Mouse (Mus musculus) left cerebral cortex, adult 2 months (tissue): ENCODE data around the gene Tas2r117. TPM values are rescaled to one million over a fixed set of nuclear protein-coding genes. Genes with fewer than 3 reads are reported as not detected.

Experiments
- DNase-seq, 2 experiments: peaks; one replicate each; pipeline ENCODE4 v3.0.0; 2021 to 2022; ENCODE audit warnings: low spot score in 2 of 2, mixed read lengths in 1 of 2; ENCODE audit errors: extremely low spot score in 1 of 2
- H3K27ac ChIP-seq: fragments of 200-600 bp; 2 replicates; pipeline ENCODE4 v1.8.1; 2022
- H3K4me3 ChIP-seq: fragments of 200-600 bp; 2 replicates; pipeline ENCODE4 v1.8.1; 2022
- CTCF ChIP-seq: fragments of 200-600 bp; IDR thresholded peaks from 2 replicates; pipeline ENCODE4 v1.8.1; 2022; ENCODE audit warnings: antibody characterized with exemption, mild to moderate bottlenecking, moderate library complexity
- intact Hi-C: fragments of 180-260 bp; cut with DNase I; formaldehyde crosslinking; loops from one replicate; pipeline ENCODE4 v1.15.1; 2025
- long read RNA-seq, 2 experiments: library from polyadenylated mRNA; stranded (forward); transcript quantifications; one replicate each; pipeline ENCODE4 v2.0.0; 2021; ENCODE audit warnings: borderline mapping rate in 2 of 2
- total RNA-seq, 2 experiments: library from RNA; stranded (reverse); gene quantifications; 2 replicates each; pipeline ENCODE4 v1.2.3; 2021

Gene Tas2r117
- not detected for total RNA-seq
- long read RNA-seq, experiment 1 = 0 reads
- long read RNA-seq, experiment 2 = 0 reads

GRCm38 (mm10) chr6:132802518-132802917 is at the start of gene Tas2r117:
Gene Tas2r117 (plus strand): TSS chr6:132802818.
- no peak within 1 kb of the TSS for H3K27ac ChIP-seq
- no peak for DNase-seq
- H3K4me3 ChIP-seq = no peak within 1 kb of the TSS
- TF ChIP-seq CTCF = no peak
- intact Hi-C loops = no loop called here

- Histone ChIP-seq H3K4me3 (no peak within 1 kb of the TSS), H3K27ac (no peak within 1 kb of the TSS)
- no peak for DNase-seq
- TF ChIP-seq CTCF = no peak
- intact Hi-C loops = no loop called here
Measured at GRCm38 (mm10) chr6:132754430-132754829, 48.2 kb upstream of the Tas2r117 start, which contains the start of gene Tas2r124. Gene Tas2r124 (plus strand): TSS chr6:132754730.

GRCm38 (mm10) chr6:132761831-132762230 is 40.8 kb upstream of the Tas2r117 start, which contains the start of gene Tas2r102:
Gene Tas2r102 (plus strand): TSS chr6:132762131.
- DNase-seq = no peak
- intact Hi-C loops = no loop called here
- no peak for TF ChIP-seq CTCF
- no peak within 1 kb of the TSS for H3K27ac ChIP-seq
- H3K4me3 ChIP-seq = no peak within 1 kb of the TSS

GRCm38 (mm10) chr6:132778062-132778461 is 24.6 kb upstream of the Tas2r117 start, which contains the start of gene Tas2r136:
Gene Tas2r136 (minus strand): TSS chr6:132778162.
- TF ChIP-seq CTCF = no peak
- no peak for DNase-seq
- intact Hi-C loops = no loop called here
- Histone ChIP-seq H3K4me3 (no peak within 1 kb of the TSS), H3K27ac (no peak within 1 kb of the TSS)

- TF ChIP-seq CTCF = no peak
- no peak overlapping the region for H3K4me3 ChIP-seq
- intact Hi-C loops = loop anchor here (10.0 kb wide), 1 partner anchor 189 kb away; the partner anchor contains the start of gene Tas2r109
- no peak for DNase-seq
- no peak overlapping the region for H3K27ac ChIP-seq
Measured at GRCm38 (mm10) chr6:132795393-132795792, 7.2 kb upstream of the Tas2r117 start.

GRCm38 (mm10) chr6:132846842-132847241 is 44.2 kb downstream of the Tas2r117 start, which contains the start of gene Tas2r123:
Gene Tas2r123 (plus strand): TSS chr6:132847142.
- Histone ChIP-seq H3K27ac (no peak within 1 kb of the TSS), H3K4me3 (no peak within 1 kb of the TSS)
- intact Hi-C loops = no loop called here
- no peak for TF ChIP-seq CTCF
- no peak for DNase-seq

Other genes with a start within 250 kb of the Tas2r117 start
- gene Prh1, start 233.0 kb upstream of the Tas2r117 start, total RNA-seq = not detected
- gene Prp2, start 206.9 kb upstream of the Tas2r117 start, total RNA-seq = not detected
- not detected for gene A630073D07Rik, start 151.3 kb upstream of the Tas2r117 start, total RNA-seq
- gene Tas2r120, start 145.9 kb upstream of the Tas2r117 start, total RNA-seq = not detected
- not detected for gene Tas2r121, start 101.8 kb upstream of the Tas2r117 start, total RNA-seq
- not detected for gene Tas2r122, start 90.9 kb upstream of the Tas2r117 start, total RNA-seq
- not detected for gene Tas2r115, start 64.8 kb upstream of the Tas2r117 start, total RNA-seq
- gene Tas2r124, start 48.1 kb upstream of the Tas2r117 start, total RNA-seq = not detected
- not detected for gene Tas2r102, start 40.7 kb upstream of the Tas2r117 start, total RNA-seq
- not detected for gene Tas2r136, start 24.7 kb upstream of the Tas2r117 start, total RNA-seq
- not detected for gene Tas2r123, start 44.3 kb downstream of the Tas2r117 start, total RNA-seq
- not detected for gene Tas2r116, start 52.6 kb downstream of the Tas2r117 start, total RNA-seq
- not detected for gene Tas2r110, start 65.2 kb downstream of the Tas2r117 start, total RNA-seq
- gene Tas2r113, start 90.2 kb downstream of the Tas2r117 start, total RNA-seq = not detected
- gene Tas2r125, start 106.8 kb downstream of the Tas2r117 start, total RNA-seq = not detected
- not detected for gene Tas2r129, start 148.3 kb downstream of the Tas2r117 start, total RNA-seq
- not detected for gene Tas2r131, start 155.1 kb downstream of the Tas2r117 start, total RNA-seq
- not detected for gene Tas2r109, start 178.1 kb downstream of the Tas2r117 start, total RNA-seq
- not detected for gene Tas2r103, start 234.3 kb downstream of the Tas2r117 start, total RNA-seq